Mouse (Mus musculus) adrenal gland, adult 2 months (tissue): ENCODE data around the gene Tcaim. TPM values are rescaled to one million over a fixed set of nuclear protein-coding genes. Genes with fewer than 3 reads are reported as not detected.
"Not testable (repeated sequence)": the region's sequence is repeated elsewhere in the genome, so short reads cannot be mapped to it uniquely, and the experiment has no call there.

Experiments
- DNase-seq: peaks from one replicate; pipeline ENCODE4 v3.0.0; 2021
- polyA plus RNA-seq: library from polyadenylated mRNA; depleted of rRNA; stranded (reverse); fragments of >200 nt; gene quantifications from 2 replicates; pipeline ENCODE4 v1.2.3, GENCODE M21; 2012; rRNA removed
- total RNA-seq, 2 experiments: library from RNA; stranded (reverse); gene quantifications; 2 replicates each; pipeline ENCODE4 v1.2.3; 2021

The Tcaim gene
- total and polyA plus RNA-seq, 3 experiments: 5.0 to 23.5 (median 19.2) TPM

- no peak for DNase-seq
Measured at GRCm38 (mm10) chr9:122854526-122854925, 49.2 kb downstream of the Tcaim start.

- not testable (repeated sequence) for DNase-seq
Measured at GRCm38 (mm10) chr9:122855141-122855540, 49.8 kb downstream of the Tcaim start.

GRCm38 (mm10) chr9:122855617-122856016 is 50.3 kb downstream of the Tcaim start:
- no peak for DNase-seq

DNA sequence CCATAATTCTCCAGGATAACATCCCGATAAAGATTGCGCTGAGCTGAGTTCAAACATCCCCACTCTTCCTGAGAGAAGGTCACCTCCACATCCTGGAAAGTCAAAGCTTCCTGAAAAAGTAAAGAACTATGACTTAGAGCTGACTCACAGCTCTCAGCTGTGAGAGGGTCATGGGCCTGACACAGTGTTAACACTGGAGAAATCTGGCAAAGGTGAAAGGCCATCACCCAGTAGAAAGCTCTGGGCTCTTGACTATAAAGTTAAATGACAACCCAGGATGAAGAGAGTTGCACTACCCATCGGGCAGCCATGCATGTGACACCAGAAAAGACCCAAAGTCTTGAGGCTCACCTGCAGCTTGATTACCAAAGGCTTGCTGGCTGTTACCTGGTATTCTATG is 51.4 kb downstream of the Tcaim start:
- peak; percentile 52 for DNase-seq

DNA sequence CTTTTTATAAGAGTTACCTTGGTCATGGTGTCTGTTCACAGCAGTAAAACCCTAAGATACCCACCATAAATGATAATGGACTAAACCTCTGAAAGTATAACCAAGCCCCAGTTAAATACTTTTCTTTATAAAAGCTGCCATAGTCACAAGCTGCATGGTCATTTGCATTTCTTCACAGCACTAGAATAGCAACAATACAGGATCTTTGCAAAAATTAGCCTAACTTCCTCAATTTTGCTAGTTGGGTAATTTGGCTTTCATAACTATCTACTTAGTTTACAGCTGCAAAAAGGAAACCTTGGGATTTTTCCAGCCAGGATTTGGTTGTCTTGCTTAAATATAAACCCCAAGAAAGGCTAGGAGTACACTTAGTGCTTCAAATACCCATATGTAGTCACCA is 55.4 kb downstream of the Tcaim start:
- DNase-seq: no peak

GRCm38 (mm10) chr9:122863731-122864130 is 58.4 kb downstream of the Tcaim start:
- peak; percentile 38 for DNase-seq

GRCm38 (mm10) chr9:122864848-122865247 is 59.5 kb downstream of the Tcaim start:
- DNase-seq: peak; percentile 25

- DNase-seq: peak; percentile 90
Measured at GRCm38 (mm10) chr9:122865697-122866166, 60.4 kb downstream of the Tcaim start, which contains the start of gene Zfp445. Gene Zfp445 (minus strand): TSS chr9:122866006.

DNA sequence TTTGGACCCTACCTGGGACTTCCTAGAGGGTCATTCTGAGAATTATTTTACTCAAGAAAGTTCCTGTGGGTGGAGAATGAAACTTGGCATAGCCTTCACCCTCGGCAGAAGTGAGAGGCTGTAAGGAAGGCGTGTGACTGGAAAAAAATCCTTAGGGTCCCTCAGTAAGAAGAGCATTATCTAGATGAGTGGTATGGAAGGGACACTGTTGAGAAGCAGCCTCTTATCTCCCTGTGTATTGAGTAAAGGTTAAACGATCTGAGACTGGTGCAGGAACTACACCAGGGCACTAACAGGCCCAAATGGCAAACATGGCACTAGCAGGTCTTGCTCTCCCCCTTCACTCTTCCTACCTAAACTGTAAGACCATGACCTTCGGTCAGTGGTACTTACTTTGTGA is 60.9 kb downstream of the Tcaim start:
- no peak for DNase-seq

DNA sequence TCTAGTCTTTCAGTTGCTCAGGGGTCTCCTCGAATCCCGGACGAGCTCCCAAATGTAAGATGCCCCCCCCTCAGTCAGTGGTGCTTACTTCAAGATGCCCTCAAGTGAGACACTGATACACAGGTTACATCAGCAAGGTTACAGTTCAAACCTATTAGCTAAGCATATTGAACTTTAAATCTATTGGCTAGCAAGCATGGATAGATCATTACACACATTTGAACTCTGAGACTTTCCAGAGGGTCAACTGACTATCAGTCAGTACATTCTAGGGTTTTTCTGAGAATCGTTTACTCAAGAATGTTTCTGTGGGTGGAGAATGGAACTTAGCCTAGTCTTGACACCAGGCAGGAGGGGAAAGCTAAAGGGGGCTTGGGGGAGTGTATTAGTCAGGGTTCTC is 67.3 kb downstream of the Tcaim start:
- DNase-seq: no peak

- no peak for DNase-seq
Measured at GRCm38 (mm10) chr9:122874653-122875052, 69.3 kb downstream of the Tcaim start.

GRCm38 (mm10) chr9:122875145-122875544 is 69.8 kb downstream of the Tcaim start:
- no peak for DNase-seq

DNA sequence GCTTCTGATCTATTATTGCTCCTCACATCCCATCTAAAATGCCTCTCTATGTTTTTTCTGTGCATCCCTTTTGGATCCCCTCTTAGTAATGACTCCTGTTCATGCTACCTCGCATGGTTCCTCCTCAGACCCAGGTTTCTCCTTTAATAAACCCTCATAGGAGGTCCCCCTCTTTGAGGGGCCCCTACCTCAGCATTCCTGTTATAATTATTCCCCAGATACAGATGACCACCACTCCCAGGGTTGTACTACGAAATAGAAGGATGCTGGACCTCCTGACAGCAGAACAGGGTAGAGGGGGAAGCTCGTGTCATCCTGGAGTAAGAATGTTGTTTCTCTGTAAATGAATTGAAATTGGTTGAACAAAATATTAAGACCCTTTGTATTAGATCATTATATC is 80.0 kb downstream of the Tcaim start, which contains the start of gene Zkscan7:
Zkscan7 (plus strand) TSS at position 301 of the 400 bp plus-strand sequence.
- DNase-seq: no peak

Other genes with a start within 250 kb of the Tcaim start
- not detected for gene Topaz1, start 58.2 kb upstream of the Tcaim start, total RNA-seq
- gene Topaz1, start 58.2 kb upstream of the Tcaim start, polyA plus RNA-seq: not detected in 2 replicates
- gene Gm35549, start 38.5 kb downstream of the Tcaim start, total RNA-seq: not detected
- gene Gm35549, start 38.5 kb downstream of the Tcaim start, polyA plus RNA-seq: not detected in 2 replicates
- 100 to 1,000 TPM in 1 of 2 experiments, 10 to 100 TPM in 1; 71.4 to 109 TPM for gene Zfp445, start 60.5 kb downstream of the Tcaim start, total RNA-seq
- 15.5 and 30.5 TPM in 2 replicates for gene Zfp445, start 60.5 kb downstream of the Tcaim start, polyA plus RNA-seq
- 1 to 10 TPM; 5.6 to 6.5 TPM for gene Zkscan7, start 80.1 kb downstream of the Tcaim start, total RNA-seq
- 2.0 and 4.0 TPM in 2 replicates for gene Zkscan7, start 80.1 kb downstream of the Tcaim start, polyA plus RNA-seq
- 1 to 10 TPM; 3.2 to 5.4 TPM for gene Zfp105, start 117.5 kb downstream of the Tcaim start, total RNA-seq
- gene Zfp105, start 117.5 kb downstream of the Tcaim start, polyA plus RNA-seq: 0.15 and 0.75 TPM in 2 replicates
- 10 to 100 TPM; 18.8 to 22.3 TPM for gene 1110059G10Rik, start 145.5 kb downstream of the Tcaim start, total RNA-seq
- 1.1 and 1.6 TPM in 2 replicates for gene 1110059G10Rik, start 145.5 kb downstream of the Tcaim start, polyA plus RNA-seq
- 1 to 10 TPM; 1.2 to 1.3 TPM for gene Kif15, start 145.5 kb downstream of the Tcaim start, total RNA-seq
- 0.30 TPM in 1 of 2 replicates, not detected in the other for gene Kif15, start 145.5 kb downstream of the Tcaim start, polyA plus RNA-seq
- gene Tmem42, start 215.8 kb downstream of the Tcaim start, total RNA-seq: 10 to 100 TPM; 16.1 to 17.9 TPM
- gene Tmem42, start 215.8 kb downstream of the Tcaim start, polyA plus RNA-seq: 34.4 and 39.2 TPM in 2 replicates
- gene Tgm4, start 229.2 kb downstream of the Tcaim start, total RNA-seq: under 1 TPM; 0.45 to 0.52 TPM
- gene Tgm4, start 229.2 kb downstream of the Tcaim start, polyA plus RNA-seq: 0.13 and 0.26 TPM in 2 replicates